Mouse (Mus musculus): ENCODE data around the gene Zfand4. TPM values are rescaled to one million over a fixed set of nuclear protein-coding genes. Genes with fewer than 3 reads are reported as not detected.

Zfand4 gene
- total and polyA plus RNA-seq, 3 experiments, result 4.3 to 5.5 TPM; not detected in 1

DNA sequence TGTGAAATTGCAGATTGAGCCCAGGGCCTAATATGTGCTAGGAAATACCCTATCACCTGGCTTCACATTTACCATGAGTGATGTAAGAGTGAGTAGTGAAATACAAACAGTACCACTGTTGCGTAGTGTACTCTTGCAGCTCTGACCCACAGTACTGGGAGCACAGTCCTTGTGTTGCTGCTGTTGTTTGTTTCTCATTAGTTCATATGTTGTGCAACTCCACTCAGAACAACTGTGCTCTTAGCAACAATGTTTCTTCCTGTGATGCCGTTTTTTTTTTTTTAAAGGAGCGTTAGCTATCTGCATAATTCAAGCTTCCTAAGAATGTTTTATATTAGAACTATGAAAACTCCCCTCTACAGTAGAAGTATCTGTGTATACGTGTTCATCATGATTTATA is 1.6 kb downstream of the Zfand4 start:
- Histone ChIP-seq H3K4me3 (ENCODE audit: control insufficient read depth in 1 of 2, insufficient read depth in 1 of 2, low read depth in 2 of 2, low read length in 2 of 2) (peak overlapping the region in 1 of 2 experiments; percentile 41; a peak in 2 of 4 replicates), H3K9ac (ENCODE audit: control insufficient read depth, low read depth, low read length, poor library complexity, severe bottlenecking) (peak overlapping the region; percentile 38), H3K79me2 (ENCODE audit: control insufficient read depth, insufficient read depth, low read length, poor library complexity) (peaks cover 4% of the 10 kb centered on the region), H3K27me3 (ENCODE audit: control insufficient read depth in 1 of 2, insufficient read depth in 2 of 2, low read length in 2 of 2) (no peaks in the 10 kb centered on the region), H3K4me1 (ENCODE audit: control insufficient read depth in 1 of 2, insufficient read depth in 2 of 2, low read length in 2 of 2) (peaks cover 0 to 15% of the 10 kb centered on the region in 2 experiments; a peak in 3 of 4 replicates), H3K36me3 (ENCODE audit: control insufficient read depth in 1 of 2, insufficient read depth in 2 of 2, low read length in 2 of 2) (peaks cover 0 to 19% of the 10 kb centered on the region in 2 experiments; a peak in 2 of 4 replicates), H3K9me3 (replicated peaks; ENCODE audit: insufficient read depth, low read length) (no peaks in the 10 kb centered on the region), H3K27ac (ENCODE audit: control insufficient read depth, low read depth, low read length) (0 out of 2 replicates have a peak overlapping the region, but pooled peaks have one; percentile 23)
- peak; percentile 37 for DNase-seq (ENCODE audit: low read depth, low spot score)
- TF ChIP-seq MYB (IDR thresholded peaks at IDR 0.05; ENCODE audit: low read depth, low read length) (no peak), POLR2AphosphoS5 (IDR thresholded peaks at IDR 0.05; ENCODE audit: borderline replicate concordance, low read depth, low read length) (no peak), TAL1 (IDR thresholded peaks at IDR 0.05; ENCODE audit: low read length) (no peak), USF2 (IDR thresholded peaks at IDR 0.05; ENCODE audit: borderline replicate concordance in 1 of 2, insufficient read depth in 1 of 2, low read depth in 1 of 2, low read length in 2 of 2) (no peak), NELFE (IDR thresholded peaks at IDR 0.05; ENCODE audit: low read depth, low read length) (no peak), POLR2AphosphoS2 (IDR thresholded peaks at IDR 0.05; ENCODE audit: low read length) (no peak), POLR2A (IDR thresholded peaks at IDR 0.05; ENCODE audit: control insufficient read depth in 1 of 2, insufficient read depth in 1 of 2, low read depth in 1 of 2, low read length in 2 of 2, poor library complexity in 1 of 2) (no peak), ZC3H11A (IDR thresholded peaks at IDR 0.05; ENCODE audit: low read depth, low read length) (no peak), ZNF384 (IDR thresholded peaks at IDR 0.05; ENCODE audit: low read depth, low read length) (peak; percentile 78), MXI1 (IDR thresholded peaks at IDR 0.05; ENCODE audit: low read depth, low read length) (0 out of 2 replicates have a peak, but pooled peaks have one; percentile 30), MAZ (IDR thresholded peaks at IDR 0.05; ENCODE audit: low read depth, low read length) (no peak), E2F4 (IDR thresholded peaks at IDR 0.05; ENCODE audit: borderline replicate concordance, low read depth, low read length) (no peak), ZKSCAN1 (IDR thresholded peaks at IDR 0.05; ENCODE audit: low read depth, low read length) (no peak), UBTF (IDR thresholded peaks at IDR 0.05; ENCODE audit: borderline replicate concordance, insufficient read depth, low read depth, low read length) (no peak), BHLHE40 (IDR thresholded peaks at IDR 0.05; ENCODE audit: borderline replicate concordance, low read depth, low read length) (no peak)

DNA sequence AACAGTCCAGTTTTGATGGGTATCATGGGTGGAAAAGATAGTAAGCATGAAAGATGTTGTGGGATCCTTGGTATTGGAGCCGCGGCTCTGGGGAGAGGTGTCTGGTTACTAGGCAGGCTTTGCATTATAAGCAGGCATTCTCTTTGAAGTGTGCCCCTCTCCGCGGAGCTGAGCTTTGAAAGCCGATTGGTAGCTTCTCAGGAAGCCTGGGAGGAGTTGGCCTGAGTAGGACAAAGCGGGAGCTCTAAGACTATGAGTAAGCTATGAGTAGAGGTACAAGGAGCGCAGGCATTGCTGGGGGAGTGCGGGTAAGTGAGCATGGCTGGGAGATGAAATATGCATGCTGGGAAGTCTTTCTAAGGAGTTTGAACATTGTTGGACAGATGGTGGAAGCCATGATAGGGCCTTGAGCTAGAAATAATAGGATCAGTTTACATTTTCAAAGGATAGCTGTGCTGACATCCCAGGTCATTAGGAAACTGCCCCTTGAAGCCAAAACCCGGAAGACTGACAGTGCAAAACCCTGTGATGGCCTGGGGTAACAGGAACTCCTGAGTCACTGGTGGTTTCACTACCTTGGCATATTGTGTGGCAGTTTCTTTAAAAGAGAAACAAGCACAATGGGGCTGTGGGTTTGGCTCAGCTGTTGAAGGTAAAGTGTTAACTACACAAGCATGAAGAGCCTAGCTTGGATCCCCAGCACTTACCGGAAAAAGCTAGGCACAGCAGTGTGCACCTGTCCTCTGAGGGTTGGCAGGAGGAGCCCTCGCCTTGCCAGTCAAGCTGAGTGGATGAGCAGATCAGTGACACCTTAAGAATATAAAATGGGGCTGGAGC is 2.5 kb downstream of the Zfand4 start:
- peak; percentile 86 for DNase-seq (ENCODE audit: low read depth, low spot score)
- Histone ChIP-seq H3K4me1 (ENCODE audit: control insufficient read depth in 1 of 2, insufficient read depth in 2 of 2, low read length in 2 of 2) (peaks cover 0 to 15% of the 10 kb centered on the region in 2 experiments; a peak in 3 of 4 replicates), H3K36me3 (ENCODE audit: control insufficient read depth in 1 of 2, insufficient read depth in 2 of 2, low read length in 2 of 2) (peaks cover 0 to 19% of the 10 kb centered on the region in 2 experiments; a peak in 2 of 4 replicates), H3K4me3 (ENCODE audit: control insufficient read depth in 1 of 2, insufficient read depth in 1 of 2, low read depth in 2 of 2, low read length in 2 of 2) (peak overlapping the region; percentile 41 to 51), H3K9me3 (replicated peaks; ENCODE audit: insufficient read depth, low read length) (no peaks in the 10 kb centered on the region), H3K27me3 (ENCODE audit: control insufficient read depth in 1 of 2, insufficient read depth in 2 of 2, low read length in 2 of 2) (no peaks in the 10 kb centered on the region), H3K9ac (ENCODE audit: control insufficient read depth, low read depth, low read length, poor library complexity, severe bottlenecking) (peak overlapping the region; percentile 61), H3K27ac (ENCODE audit: control insufficient read depth, low read depth, low read length) (peak overlapping the region; percentile 76), H3K79me2 (ENCODE audit: control insufficient read depth, insufficient read depth, low read length, poor library complexity) (peaks cover 4% of the 10 kb centered on the region)
- TF ChIP-seq TCF12 (IDR thresholded peaks at IDR 0.05; ENCODE audit: low read depth, low read length) (no peak), CHD1 (IDR thresholded peaks at IDR 0.05; ENCODE audit: low read depth, low read length) (no peak), ZKSCAN1 (IDR thresholded peaks at IDR 0.05; ENCODE audit: low read depth, low read length) (no peak), ETS1 (IDR thresholded peaks at IDR 0.05; ENCODE audit: low read depth, low read length) (no peak), JUND (IDR thresholded peaks at IDR 0.05; ENCODE audit: low read depth, low read length) (no peak), KAT2A (conservative IDR thresholded peaks at IDR 0.05; ENCODE audit: low read depth, low read length) (no peak), RAD21 (IDR thresholded peaks at IDR 0.05; ENCODE audit: low read depth, low read length) (no peak), HCFC1 (IDR thresholded peaks at IDR 0.05; ENCODE audit: low read depth, low read length) (no peak), ELF1 (IDR thresholded peaks at IDR 0.05; ENCODE audit: low read depth, low read length) (no peak), POLR2A (IDR thresholded peaks at IDR 0.05; ENCODE audit: control insufficient read depth in 1 of 2, insufficient read depth in 1 of 2, low read depth in 1 of 2, low read length in 2 of 2, poor library complexity in 1 of 2) (peak; percentile 21 to 57; a peak in 2 of 4 replicates), CTCF (IDR thresholded peaks at IDR 0.05 in 2 of 3, conservative IDR thresholded peaks at IDR 0.05 in 1 of 3; ENCODE audit: control insufficient read depth in 1 of 3, insufficient read depth in 1 of 3, low read depth in 2 of 3, low read length in 3 of 3, poor library complexity in 1 of 3, severe bottlenecking in 1 of 3) (no peak), MAX (IDR thresholded peaks at IDR 0.05; ENCODE audit: low read length) (peak; percentile 52; the same call in 1 of the 2 replicates), NRF1 (IDR thresholded peaks at IDR 0.05; ENCODE audit: insufficient read depth, low read depth, low read length, poor library complexity, severe bottlenecking) (no peak), POLR2AphosphoS2 (IDR thresholded peaks at IDR 0.05; ENCODE audit: low read length) (no peak), NELFE (IDR thresholded peaks at IDR 0.05; ENCODE audit: low read depth, low read length) (0 out of 2 replicates have a peak, but pooled peaks have one; percentile 17), POLR2AphosphoS5 (IDR thresholded peaks at IDR 0.05; ENCODE audit: borderline replicate concordance, low read depth, low read length) (no peak; the same call in 1 of the 2 replicates), ZMIZ1 (IDR thresholded peaks at IDR 0.05; ENCODE audit: low read depth, low read length) (no peak), MYC (IDR thresholded peaks at IDR 0.05; ENCODE audit: low read depth, low read length) (no peak)

All from MEL (cell line).